Comparison of ENCODE assay signal across 10 mouse cellular contexts in genomic region chr3:9959716-9960661, GRCm38 (mm10).
DNase-seq lines count a peak whose midpoint lies in the region; ATAC-seq lines count a peak whose summit lies in the region.
"Had no signal": no experiment of that assay in that cellular context is flagged by ENCODE, and none has a peak within 500 bp of the region (broad histone marks: within the 10 kb centered on the region; RNA-seq: fewer than 3 reads in every experiment).

No protein-coding gene starts in this region.

- H3K4me1 ChIP-seq in liver, embryonic 11.5 days (replicated peaks; ENCODE audit: control insufficient read depth, insufficient read depth, low read length) = no peaks in the 10 kb centered on the region
- H3K4me1 ChIP-seq: embryonic facial prominence, embryonic 13.5 days had no signal

- no peak overlapping the region for H3K4me2 ChIP-seq in liver, embryonic 11.5 days
- H3K4me2 ChIP-seq: embryonic facial prominence, embryonic 13.5 days had no signal

- no peak overlapping the region for H3K27ac ChIP-seq in liver, embryonic 11.5 days (ENCODE audit: low read depth, low read length)
- H3K27ac ChIP-seq: embryonic facial prominence, embryonic 13.5 days had no signal

- no peak for ATAC-seq in CD4-positive, CD25-positive, alpha-beta regulatory T cell, adult 4 months
- no peak for ATAC-seq in liver, embryonic 11.5 days (replicated peaks; ENCODE audit: low FRiP score)
- ATAC-seq: intestine, embryonic 16.5 days had no signal

- no peak overlapping the region for H3K9ac ChIP-seq in liver, embryonic 11.5 days (ENCODE audit: low read depth, low read length)
- H3K9ac ChIP-seq: embryonic facial prominence, embryonic 13.5 days had no signal

- H3K9me3 ChIP-seq in liver, embryonic 11.5 days (ENCODE audit: control insufficient read depth, low read length) = no peaks in the 10 kb centered on the region
- H3K9me3 ChIP-seq: embryonic facial prominence, embryonic 13.5 days had no signal

- peak; percentile 0 for DNase-seq in CD4-positive, CD25-positive, alpha-beta regulatory T cell, adult 2 months (ENCODE audit: low read depth, low spot score)
- peak; percentile 22 for DNase-seq in liver, embryonic 11.5 days (ENCODE audit: low spot score)
- DNase-seq in liver = no peak
- DNase-seq in cerebellum, adult 8-10 months = peak; percentile 57
- DNase-seq in layer of hippocampus, postnatal 10 days (ENCODE audit: low spot score in 2 of 2) = peak; percentile 21 to 44
- no peak for DNase-seq in left cerebral cortex, adult 8-10 months (ENCODE audit: low spot score in 2 of 2)
- DNase-seq in testis, postnatal 10 days (ENCODE audit: low spot score) = no peak

- H3K27me3 ChIP-seq in liver, embryonic 11.5 days (replicated peaks; ENCODE audit: control insufficient read depth, insufficient read depth, low read length) = no peaks in the 10 kb centered on the region
- H3K27me3 ChIP-seq: embryonic facial prominence, embryonic 13.5 days had no signal

- H3K36me3 ChIP-seq in liver, embryonic 11.5 days (ENCODE audit: control insufficient read depth, insufficient read depth, low read length) = no peaks in the 10 kb centered on the region
- H3K36me3 ChIP-seq: embryonic facial prominence, embryonic 13.5 days had no signal

- H3K4me3 ChIP-seq in liver, embryonic 11.5 days (ENCODE audit: low read depth, low read length) = no peak overlapping the region
- H3K4me3 ChIP-seq: embryonic facial prominence, embryonic 13.5 days had no signal

- 94% methylated on average over 37 of the region's 37 CpGs for WGBS in liver, embryonic 11.5 days

Comparison
In these comparisons a context has a peak if more than half of its experiments do, and no peak if none do; other contexts are left out.
1. DNase-seq: peak in CD4-positive, CD25-positive, alpha-beta regulatory T cell, adult 2 months (single experiment), liver, embryonic 11.5 days (single experiment), cerebellum, adult 8-10 months (single experiment) and layer of hippocampus, postnatal 10 days (2 of 2); none in liver (single experiment), left cerebral cortex, adult 8-10 months (0 of 2) and testis, postnatal 10 days (single experiment).